Mouse (Mus musculus) heart, adult 2 months (tissue): ENCODE measurements at regions not wholly inside any gene's neighbourhood (a gene's known extent, or its start where the extent isn't known, plus 50 kb on each side); places are given as distances from the start of the nearest gene placed in this dataset.

Experiments
- DNase-seq, 2 experiments: peaks; one replicate each; pipeline ENCODE4 v3.0.0; 2021
- H3K27ac ChIP-seq: fragments of 200-600 bp; 2 replicates; pipeline ENCODE4 v1.8.1; 2022
- H3K27me3 ChIP-seq: fragments of 200-500 bp; 2 replicates; pipeline ENCODE4 v1.6.1; 2012; ENCODE audit warnings: mild to moderate bottlenecking, low read length, inconsistent platforms, mixed read lengths; ENCODE audit not compliant: control insufficient read depth, insufficient read depth
- H3K36me3 ChIP-seq: fragments of 200-500 bp; 2 replicates; pipeline ENCODE4 v1.6.1; 2012; ENCODE audit warnings: low read length, inconsistent platforms; ENCODE audit not compliant: control insufficient read depth, insufficient read depth
- H3K4me1 ChIP-seq: fragments of 200-500 bp; 2 replicates; pipeline ENCODE4 v1.6.1; 2011; ENCODE audit warnings: low read length; ENCODE audit not compliant: control insufficient read depth, insufficient read depth
- H3K4me3 ChIP-seq: fragments of 200-600 bp; 2 replicates; pipeline ENCODE4 v1.8.1; 2022
- H3K79me2 ChIP-seq: fragments of 200-500 bp; replicated peaks from 2 replicates; pipeline ENCODE4 v1.6.1; 2012; ENCODE audit warnings: mild to moderate bottlenecking, inconsistent platforms, low read length, moderate library complexity, mixed read lengths; ENCODE audit not compliant: control insufficient read depth, insufficient read depth
- H3K9ac ChIP-seq: fragments of 200-500 bp; 2 replicates; pipeline ENCODE4 v1.6.1; 2012; ENCODE audit warnings: low read depth, mild to moderate bottlenecking, control low read depth, inconsistent platforms, low read length, mixed read lengths
- CTCF ChIP-seq: fragments of 200-600 bp; IDR thresholded peaks from 2 replicates; pipeline ENCODE4 v1.8.1; 2022; ENCODE audit warnings: antibody characterized with exemption, mild to moderate bottlenecking, moderate library complexity
- EP300 ChIP-seq: fragments of 200-500 bp; IDR thresholded peaks from 2 replicates; pipeline ENCODE4 v1.6.1; 2011; ENCODE audit warnings: low read depth, low read length, control low read depth; ENCODE audit not compliant: insufficient read depth
- POLR2A ChIP-seq: fragments of 200-500 bp; IDR thresholded peaks from 2 replicates; pipeline ENCODE4 v1.6.1; 2011; ENCODE audit warnings: mild to moderate bottlenecking, low read depth, low read length, control low read depth; ENCODE audit not compliant: insufficient read depth
- WGBS: fragments of 180-500 bp; shearing (Covaris S2); methylation state at CpG from one replicate; pipeline ENCODE4 v1.1.7; 2018; 5-methylcytosine and 5-hydroxymethylcytosine counted together
- intact Hi-C: fragments of 180-260 bp; cut with DNase I; formaldehyde crosslinking; loops from one replicate; pipeline ENCODE4 v1.15.1; 2025

DNA sequence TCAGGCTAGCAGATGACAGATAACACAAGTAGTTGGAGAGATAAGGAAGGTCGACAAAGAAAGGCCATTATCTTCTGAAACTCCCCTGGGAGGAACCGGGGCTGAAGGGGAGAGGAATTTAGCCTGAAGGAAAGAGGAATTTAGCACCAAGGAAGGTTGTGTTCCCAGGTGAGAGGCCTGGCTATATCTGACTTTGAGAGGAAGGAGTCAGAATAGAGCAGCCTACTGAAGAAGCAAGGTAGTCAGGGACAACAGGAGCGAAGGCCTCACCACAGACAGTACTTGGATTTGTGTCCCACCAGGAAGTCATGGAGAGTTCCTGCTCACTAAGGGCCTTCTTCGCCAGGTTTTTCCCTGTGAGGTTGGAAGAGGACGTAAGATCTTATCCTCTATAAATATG, 102.2 kb downstream of the Tmco5 start:
- Histone ChIP-seq H3K36me3 (peaks cover 10% of the 10 kb centered on the region), H3K27me3 (no peaks in the 10 kb centered on the region), H3K79me2 (no peaks in the 10 kb centered on the region), H3K9ac (no peak overlapping the region), H3K4me1 (peaks cover 15% of the 10 kb centered on the region), H3K4me3 (no peak overlapping the region), H3K27ac (peak overlapping the region; percentile 64)
- intact Hi-C loops, result no loop called here
- 45% methylated on average over 5 of the region's 5 CpGs for WGBS
- DNase-seq, result peak; percentile 28 to 45
- TF ChIP-seq CTCF (no peak), POLR2A (no peak), EP300 (no peak)

DNA sequence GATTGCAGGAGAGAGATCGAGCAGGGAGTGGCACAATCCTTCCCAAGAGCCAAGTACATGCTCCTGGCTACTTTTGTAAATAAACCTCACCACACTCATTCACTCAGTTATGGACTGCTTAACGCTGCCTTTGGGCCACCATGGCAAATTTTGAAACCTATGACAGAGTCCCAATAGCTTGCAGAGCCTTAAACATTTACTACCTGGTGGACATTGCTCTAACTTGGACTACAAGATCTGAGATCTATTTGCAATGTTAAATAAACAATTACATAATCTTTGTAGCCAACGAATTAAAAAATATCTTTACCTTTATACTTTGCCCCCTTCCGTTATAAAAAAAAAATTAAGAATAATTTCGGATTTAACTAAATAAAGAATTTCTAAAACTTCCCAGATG, 104.9 kb downstream of the Tmco5 start:
- DNase-seq, result no peak
- peaks cover 13% of the 10 kb centered on the region for H3K4me1 ChIP-seq
- H3K9ac ChIP-seq, result no peak overlapping the region
- intact Hi-C loops, result no loop called here
- 85% methylated on average over 5 of the region's 5 CpGs for WGBS
- H3K4me3 ChIP-seq, result no peak overlapping the region
- TF ChIP-seq CTCF (no peak), POLR2A (no peak), EP300 (no peak)
- H3K27me3 ChIP-seq, result no peaks in the 10 kb centered on the region
- peaks cover 10% of the 10 kb centered on the region for H3K36me3 ChIP-seq
- H3K27ac ChIP-seq, result peak overlapping the region; percentile 66
- no peaks in the 10 kb centered on the region for H3K79me2 ChIP-seq

DNA sequence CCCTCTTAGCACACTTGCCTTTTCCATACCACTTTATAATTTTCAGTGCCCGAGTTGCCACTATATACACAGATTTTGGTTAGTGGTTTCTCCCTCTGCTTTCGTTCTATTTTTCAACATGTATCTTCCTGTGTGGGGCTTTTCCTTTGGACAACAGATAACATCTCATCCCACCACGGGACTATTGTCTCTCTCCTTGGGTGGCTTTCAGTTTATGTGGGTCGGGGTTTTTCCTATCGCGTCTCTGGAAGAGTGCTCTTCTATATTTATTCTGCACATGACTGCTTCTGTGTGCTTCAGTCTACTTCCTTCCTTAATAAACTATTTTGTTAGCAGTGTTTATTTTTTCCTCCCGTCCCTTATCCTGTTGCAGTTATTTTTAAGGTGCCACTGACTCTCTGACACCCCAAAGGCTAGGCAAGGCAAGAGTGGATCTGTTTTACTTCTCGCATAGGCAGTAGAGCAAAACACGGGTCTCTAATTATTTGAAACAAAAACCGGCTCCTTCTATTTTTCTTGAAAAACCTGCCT, 105.4 kb downstream of the Tmco5 start:
- Histone ChIP-seq H3K4me3 (no peak overlapping the region), H3K9ac (no peak overlapping the region), H3K27me3 (no peaks in the 10 kb centered on the region), H3K27ac (peak overlapping the region; percentile 66), H3K4me1 (peaks cover 13% of the 10 kb centered on the region), H3K36me3 (peaks cover 10% of the 10 kb centered on the region), H3K79me2 (no peaks in the 10 kb centered on the region)
- 20% methylated on average over 10 of the region's 10 CpGs for WGBS
- DNase-seq, result peak in 1 of 2 experiments; percentile 23
- intact Hi-C loops, result no loop called here
- TF ChIP-seq EP300, result no peak
- TF ChIP-seq CTCF, result no peak
- no peak for TF ChIP-seq POLR2A

DNA sequence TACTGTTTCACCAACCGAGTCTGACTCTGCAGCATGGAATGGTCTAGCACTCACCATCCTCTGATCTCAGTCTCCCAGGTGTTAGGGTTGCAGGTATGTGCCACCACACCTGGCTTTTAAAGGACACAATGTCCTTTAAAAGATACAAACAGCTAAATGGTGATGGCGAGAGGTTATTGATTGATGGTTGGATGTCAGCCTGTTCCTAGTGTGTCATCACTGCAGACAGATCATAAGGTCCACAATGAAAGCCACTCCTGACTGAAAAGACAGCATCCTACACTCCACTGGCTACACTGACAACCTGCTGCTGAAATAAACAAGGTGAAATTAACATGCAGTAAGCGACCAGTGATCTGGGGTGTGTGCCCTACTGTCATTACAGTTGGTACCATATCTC, 106.1 kb downstream of the Tmco5 start:
- intact Hi-C loops, result no loop called here
- WGBS, result 73% methylated on average over 3 of the region's 3 CpGs
- DNase-seq, result no peak
- Histone ChIP-seq H3K4me1 (peaks cover 11% of the 10 kb centered on the region), H3K9ac (no peak overlapping the region), H3K79me2 (no peaks in the 10 kb centered on the region), H3K27ac (peak overlapping the region; percentile 66), H3K4me3 (no peak overlapping the region), H3K36me3 (peaks cover 10% of the 10 kb centered on the region), H3K27me3 (no peaks in the 10 kb centered on the region)
- TF ChIP-seq POLR2A, result no peak
- no peak for TF ChIP-seq CTCF
- no peak for TF ChIP-seq EP300

DNA sequence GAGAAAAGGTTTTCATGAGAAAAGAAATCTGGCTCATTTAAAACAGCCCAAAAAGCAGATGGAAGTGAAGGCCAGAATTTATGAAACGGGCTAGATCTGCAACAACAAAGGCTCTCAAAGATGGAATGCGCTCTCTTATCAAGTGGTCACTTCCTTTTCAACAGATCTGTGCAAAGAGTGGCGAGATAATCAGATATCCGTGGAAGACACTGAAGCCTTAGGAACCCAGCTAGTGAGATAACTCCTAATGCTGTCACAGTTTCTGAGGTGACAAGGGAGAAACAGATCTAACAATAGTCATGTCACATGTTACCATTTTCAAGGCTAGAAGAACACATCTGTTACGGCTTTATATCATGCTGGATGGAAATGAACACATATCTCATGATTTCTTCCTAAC, 107.1 kb downstream of the Tmco5 start:
- 29% methylated on average over 5 of the region's 5 CpGs for WGBS
- intact Hi-C loops, result no loop called here
- H3K4me3 ChIP-seq, result no peak overlapping the region
- H3K79me2 ChIP-seq, result no peaks in the 10 kb centered on the region
- H3K27me3 ChIP-seq, result no peaks in the 10 kb centered on the region
- H3K36me3 ChIP-seq, result peaks cover 10% of the 10 kb centered on the region
- TF ChIP-seq CTCF, result no peak
- TF ChIP-seq POLR2A, result no peak
- no peak for TF ChIP-seq EP300
- H3K4me1 ChIP-seq, result peaks cover 11% of the 10 kb centered on the region
- no peak overlapping the region for H3K9ac ChIP-seq
- no peak for DNase-seq
- H3K27ac ChIP-seq, result no peak overlapping the region; the same call in 1 of the 2 replicates

DNA sequence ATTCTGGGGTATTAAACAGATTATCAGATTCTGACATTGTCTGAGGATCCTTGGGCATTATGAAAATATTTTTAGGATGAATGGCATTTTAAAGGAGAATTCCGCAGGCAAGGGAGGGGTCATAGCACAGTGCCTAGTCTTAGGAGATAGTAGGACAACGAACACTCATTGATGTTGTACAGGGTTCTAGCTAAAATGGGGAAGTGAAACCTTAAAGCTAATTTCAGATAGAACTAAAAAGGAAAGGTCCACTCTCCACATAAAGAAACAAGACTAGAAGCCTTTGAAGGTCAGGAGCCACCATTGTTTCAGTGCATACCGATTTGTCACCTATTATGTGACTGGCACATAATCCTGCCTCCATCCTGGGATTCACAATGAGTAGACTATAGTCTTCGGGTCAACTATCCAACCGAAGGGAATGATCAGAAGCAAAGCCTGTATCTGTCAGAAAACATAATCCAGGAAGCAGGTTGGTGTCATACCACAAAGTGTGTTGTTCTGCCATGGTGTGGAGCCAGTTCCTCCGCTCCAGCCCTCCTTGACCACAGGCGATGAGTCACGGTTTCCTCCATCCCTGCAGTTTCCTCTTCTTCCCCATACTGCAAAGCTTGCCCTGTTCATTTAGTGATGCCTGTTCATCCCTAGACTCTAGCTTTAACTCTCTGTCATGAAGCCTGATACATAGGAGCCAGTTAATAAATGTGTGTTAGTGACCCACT, 110.6 kb downstream of the Tmco5 start:
- Histone ChIP-seq H3K4me3 (no peak overlapping the region), H3K27me3 (no peaks in the 10 kb centered on the region), H3K4me1 (peaks cover 6% of the 10 kb centered on the region), H3K79me2 (no peaks in the 10 kb centered on the region), H3K36me3 (peaks cover 9% of the 10 kb centered on the region), H3K9ac (no peak overlapping the region), H3K27ac (no peak overlapping the region)
- intact Hi-C loops, result no loop called here
- 78% methylated on average over 8 of the region's 8 CpGs for WGBS
- DNase-seq, result peak; percentile 32 to 54
- TF ChIP-seq POLR2A (no peak), EP300 (no peak), CTCF (no peak)
